Mouse (Mus musculus) thymus, postnatal 0 days (tissue): ENCODE data around the gene Axl. TPM values are rescaled to one million over a fixed set of nuclear protein-coding genes. Genes with fewer than 3 reads are reported as not detected.

Source experiments
- DNase-seq: peaks from one replicate; pipeline ENCODE4 v3.0.0-alpha.2; 2015; ENCODE audit warnings: low spot score
- microRNA-seq: library from miRNA; unstranded; fragments of <30 nt; microRNA quantifications from one replicate; pipeline ENCODE4, GENCODE M21; 2016; ENCODE audit warnings: borderline number of aligned reads
- polyA plus RNA-seq: library from polyadenylated mRNA; unstranded; fragments of >200 nt; fragmentation: Nextera tagmentation; extraction: Ambion mirVana; gene quantifications from 2 replicates; pipeline ENCODE4 v1.2.1, GENCODE M21; 2015

Gene Axl
- polyA plus RNA-seq, 1 experiment from 2014 or later: 29.4 TPM

- no peak for DNase-seq
Measured at GRCm38 (mm10) chr7:25712801-25713200, 75.7 kb downstream of the Axl start.

GRCm38 (mm10) chr7:25711731-25712197 is 76.7 kb downstream of the Axl start:
- DNase-seq: no peak

GRCm38 (mm10) chr7:25711165-25711564 is 77.3 kb downstream of the Axl start:
- DNase-seq: no peak

- no peak for DNase-seq
Measured at GRCm38 (mm10) chr7:25710519-25711130, 77.9 kb downstream of the Axl start.

GRCm38 (mm10) chr7:25709961-25710360 is 78.5 kb downstream of the Axl start:
- DNase-seq: no peak

GRCm38 (mm10) chr7:25707581-25708292 is 80.8 kb downstream of the Axl start:
- no peak for DNase-seq

Small RNA genes within 50 kb of the gene (microRNA-seq; reads per million reads assigned to microRNA genes)
- gene Gm24865: not detected

Other genes with a start within 250 kb of the Axl start
- not detected in 2 replicates for gene Ceacam2, start 248.8 kb downstream of the Axl start, polyA plus RNA-seq
- not detected in 2 replicates for gene Erich4, start 172.8 kb downstream of the Axl start, polyA plus RNA-seq
- 36.2 and 40.3 TPM in 2 replicates for gene Dmac2, start 169.3 kb downstream of the Axl start, polyA plus RNA-seq
- 13.1 and 13.4 TPM in 2 replicates for gene B3gnt8, start 162.1 kb downstream of the Axl start, polyA plus RNA-seq
- gene Bckdha, start 129.7 kb downstream of the Axl start, polyA plus RNA-seq: 63.8 and 69.1 TPM in 2 replicates
- 146 and 147 TPM in 2 replicates for gene Exosc5, start 129.5 kb downstream of the Axl start, polyA plus RNA-seq
- gene Tmem91, start 113.5 kb downstream of the Axl start, polyA plus RNA-seq: 4.0 and 6.3 TPM in 2 replicates
- gene B9d2, start 107.9 kb downstream of the Axl start, polyA plus RNA-seq: 67.9 and 68.3 TPM in 2 replicates
- 8.5 and 11.6 TPM in 2 replicates for gene Tgfb1, start 101.7 kb downstream of the Axl start, polyA plus RNA-seq
- gene Ccdc97, start 69.6 kb downstream of the Axl start, polyA plus RNA-seq: 16.2 and 22.4 TPM in 2 replicates
- gene Hnrnpul1, start 33.9 kb downstream of the Axl start, polyA plus RNA-seq: 64.9 and 66.2 TPM in 2 replicates
- gene Cyp2s1, start 28.2 kb upstream of the Axl start, polyA plus RNA-seq: 0.51 and 0.54 TPM in 2 replicates
- 0.10 and 0.13 TPM in 2 replicates for gene Cyp2b10, start 108.9 kb upstream of the Axl start, polyA plus RNA-seq